Mouse (Mus musculus) kidney, embryonic 15.5 days (tissue): ENCODE measurements around the gene Ctnnd2. TPM values are rescaled to one million over a fixed set of nuclear protein-coding genes. Genes with fewer than 3 reads are reported as not detected.
A peak's percentile ranks its signal among the peaks of the same experiment; 100 is the strongest.

Source experiments
- ATAC-seq: fragments of 200-750 bp; cut with Nextera tagmentation; replicated peaks from 2 replicates; pipeline ENCODE4 v1.8.0; 2017; ENCODE audit warnings: moderate TSS enrichment; ENCODE audit not compliant: low FRiP score
- H3K27ac ChIP-seq: fragments of 300-500 bp; sonication (generic); 2 replicates; pipeline ENCODE4 v1.5.1; 2015; ENCODE audit warnings: mild to moderate bottlenecking, inconsistent platforms
- H3K27me3 ChIP-seq: fragments of 300-500 bp; sonication (generic); 2 replicates; pipeline ENCODE4 v1.6.1; 2015; ENCODE audit warnings: inconsistent platforms
- H3K36me3 ChIP-seq: fragments of 300-500 bp; sonication (generic); 2 replicates; pipeline ENCODE4 v1.6.1; 2015; ENCODE audit warnings: inconsistent platforms
- H3K4me1 ChIP-seq: fragments of 300-500 bp; sonication (generic); 2 replicates; pipeline ENCODE4 v1.6.1; 2015; ENCODE audit warnings: inconsistent platforms
- H3K4me2 ChIP-seq: fragments of 300-500 bp; sonication (generic); 2 replicates; pipeline ENCODE4 v1.6.1; 2015; ENCODE audit warnings: moderate library complexity, mild to moderate bottlenecking, inconsistent platforms
- H3K4me3 ChIP-seq: fragments of 300-500 bp; sonication (generic); replicated peaks from 2 replicates; pipeline ENCODE4 v1.5.1; 2015; ENCODE audit warnings: mild to moderate bottlenecking, inconsistent platforms
- H3K9ac ChIP-seq: fragments of 300-500 bp; sonication (generic); 2 replicates; pipeline ENCODE4 v1.6.1; 2015; ENCODE audit warnings: mild to moderate bottlenecking, inconsistent platforms
- H3K9me3 ChIP-seq: fragments of 300-500 bp; sonication (generic); replicated peaks from 2 replicates; pipeline ENCODE4 v1.6.1; 2016; ENCODE audit warnings: inconsistent platforms
- WGBS: fragments of 180-500 bp; shearing (Covaris S2); methylation state at CpG from one replicate; pipeline ENCODE4 v1.1.7; 2015; ENCODE audit warnings: mixed read lengths; 5-methylcytosine and 5-hydroxymethylcytosine counted together
- polyA plus RNA-seq: library from polyadenylated mRNA; unstranded; fragments of >200 nt; fragmentation: Nextera tagmentation; extraction: Ambion mirVana; gene quantifications from 2 replicates; pipeline ENCODE4 v1.2.1, GENCODE M21; 2015

Gene Ctnnd2
- polyA plus RNA-seq, 1 experiment from 2014 or later, result 5.4 TPM

- Histone ChIP-seq H3K9ac (no peak overlapping the region), H3K36me3 (no peaks in the 10 kb centered on the region), H3K27ac (no peak overlapping the region), H3K27me3 (no peaks in the 10 kb centered on the region), H3K4me2 (no peak overlapping the region), H3K4me3 (no peak overlapping the region), H3K4me1 (no peaks in the 10 kb centered on the region), H3K9me3 (no peaks in the 10 kb centered on the region)
- 87% methylated on average over 3 of the region's 3 CpGs for WGBS
- ATAC-seq, result no peak
These were observed 620.9 kb downstream of the Ctnnd2 start for GRCm38 (mm10) chr15:30793260-30793659.

GRCm38 (mm10) chr15:30795723-30796122, 623.3 kb downstream of the Ctnnd2 start:
- no peak overlapping the region for H3K27ac ChIP-seq
- no peak for ATAC-seq
- 84% methylated on average over 3 of the region's 3 CpGs for WGBS
- H3K9ac ChIP-seq, result no peak overlapping the region
- no peaks in the 10 kb centered on the region for H3K36me3 ChIP-seq
- no peak overlapping the region for H3K4me3 ChIP-seq
- no peak overlapping the region for H3K4me2 ChIP-seq
- no peaks in the 10 kb centered on the region for H3K4me1 ChIP-seq
- H3K9me3 ChIP-seq, result no peaks in the 10 kb centered on the region
- no peaks in the 10 kb centered on the region for H3K27me3 ChIP-seq

- no peak overlapping the region for H3K27ac ChIP-seq
- H3K4me1 ChIP-seq, result no peaks in the 10 kb centered on the region
- ATAC-seq, result no peak
- no peak overlapping the region for H3K9ac ChIP-seq
- 81% methylated on average over 17 of the region's 17 CpGs for WGBS
- H3K9me3 ChIP-seq, result no peaks in the 10 kb centered on the region
- no peaks in the 10 kb centered on the region for H3K36me3 ChIP-seq
- no peak overlapping the region for H3K4me3 ChIP-seq
- H3K27me3 ChIP-seq, result no peaks in the 10 kb centered on the region
- no peak overlapping the region for H3K4me2 ChIP-seq
These were observed 655.3 kb downstream of the Ctnnd2 start for GRCm38 (mm10) chr15:30827424-30828263.

- Histone ChIP-seq H3K9me3 (no peaks in the 10 kb centered on the region), H3K27ac (no peak overlapping the region), H3K4me2 (no peak overlapping the region), H3K36me3 (no peaks in the 10 kb centered on the region), H3K4me3 (no peak overlapping the region), H3K27me3 (no peaks in the 10 kb centered on the region), H3K4me1 (no peaks in the 10 kb centered on the region), H3K9ac (no peak overlapping the region)
- ATAC-seq, result no peak
- 76% methylated on average over 17 of the region's 17 CpGs for WGBS
These were observed 685.1 kb downstream of the Ctnnd2 start for GRCm38 (mm10) chr15:30857277-30858176.

GRCm38 (mm10) chr15:30867429-30867828, 695.0 kb downstream of the Ctnnd2 start:
- Histone ChIP-seq H3K27ac (no peak overlapping the region), H3K36me3 (no peaks in the 10 kb centered on the region), H3K4me2 (no peak overlapping the region), H3K4me1 (no peaks in the 10 kb centered on the region), H3K9ac (no peak overlapping the region), H3K27me3 (no peaks in the 10 kb centered on the region), H3K4me3 (no peak overlapping the region), H3K9me3 (no peaks in the 10 kb centered on the region)
- no peak for ATAC-seq
- WGBS, result 88% methylated on average over 5 of the region's 5 CpGs

GRCm38 (mm10) chr15:30869673-30870512, 697.5 kb downstream of the Ctnnd2 start:
- H3K36me3 ChIP-seq, result no peaks in the 10 kb centered on the region
- no peak for ATAC-seq

GRCm38 (mm10) chr15:30875523-30875922, 703.1 kb downstream of the Ctnnd2 start:
- Histone ChIP-seq H3K9me3 (no peaks in the 10 kb centered on the region), H3K4me1 (no peaks in the 10 kb centered on the region), H3K36me3 (no peaks in the 10 kb centered on the region), H3K27ac (no peak overlapping the region), H3K4me2 (no peak overlapping the region), H3K4me3 (no peak overlapping the region), H3K9ac (no peak overlapping the region), H3K27me3 (no peaks in the 10 kb centered on the region)
- WGBS, result 51% methylated on average over 1 of the region's 1 CpGs
- no peak for ATAC-seq

More at GRCm38 (mm10) chr15:30869673-30870512, 697.5 kb downstream of the Ctnnd2 start:
- Histone ChIP-seq H3K27me3 (no peaks in the 10 kb centered on the region), H3K4me3 (no peak overlapping the region), H3K9me3 (no peaks in the 10 kb centered on the region), H3K4me1 (no peaks in the 10 kb centered on the region), H3K9ac (no peak overlapping the region), H3K4me2 (no peak overlapping the region), H3K27ac (no peak overlapping the region)
- 77% methylated on average over 12 of the region's 12 CpGs for WGBS

GRCm38 (mm10) chr15:30884692-30885334, 712.4 kb downstream of the Ctnnd2 start:
- ATAC-seq, result no peak
- Histone ChIP-seq H3K9me3 (no peaks in the 10 kb centered on the region), H3K4me1 (no peaks in the 10 kb centered on the region), H3K9ac (no peak overlapping the region), H3K36me3 (no peaks in the 10 kb centered on the region), H3K27me3 (no peaks in the 10 kb centered on the region), H3K4me2 (no peak overlapping the region), H3K4me3 (no peak overlapping the region), H3K27ac (no peak overlapping the region)
- WGBS, result 79% methylated on average over 12 of the region's 12 CpGs

GRCm38 (mm10) chr15:30885410-30885809, 713.0 kb downstream of the Ctnnd2 start:
- Histone ChIP-seq H3K27me3 (no peaks in the 10 kb centered on the region), H3K36me3 (no peaks in the 10 kb centered on the region), H3K9me3 (no peaks in the 10 kb centered on the region), H3K4me3 (no peak overlapping the region), H3K27ac (no peak overlapping the region), H3K4me2 (no peak overlapping the region), H3K4me1 (no peaks in the 10 kb centered on the region), H3K9ac (no peak overlapping the region)
- 62% methylated on average over 6 of the region's 6 CpGs for WGBS
- ATAC-seq, result 0 out of 2 replicates have a peak, but pooled peaks have one; percentile 33

- Histone ChIP-seq H3K4me2 (no peak overlapping the region), H3K27me3 (no peaks in the 10 kb centered on the region), H3K4me3 (no peak overlapping the region), H3K36me3 (no peaks in the 10 kb centered on the region), H3K9me3 (no peaks in the 10 kb centered on the region), H3K4me1 (no peaks in the 10 kb centered on the region), H3K27ac (no peak overlapping the region), H3K9ac (no peak overlapping the region)
- WGBS, result 85% methylated on average over 2 of the region's 2 CpGs
- ATAC-seq, result no peak
These were observed 715.2 kb downstream of the Ctnnd2 start for GRCm38 (mm10) chr15:30887559-30887958.

GRCm38 (mm10) chr15:30891986-30892385, 719.6 kb downstream of the Ctnnd2 start:
- no peak for ATAC-seq
- Histone ChIP-seq H3K4me1 (no peaks in the 10 kb centered on the region), H3K4me2 (no peak overlapping the region), H3K9me3 (no peaks in the 10 kb centered on the region), H3K36me3 (no peaks in the 10 kb centered on the region), H3K9ac (no peak overlapping the region), H3K27me3 (no peaks in the 10 kb centered on the region), H3K27ac (no peak overlapping the region), H3K4me3 (no peak overlapping the region)
- WGBS, result 66% methylated on average over 4 of the region's 4 CpGs
